Mouse (Mus musculus) spleen, adult 12 weeks (tissue): ENCODE data around the gene Cd93.

ENCODE experiments used
- DNase-seq: peaks from one replicate; pipeline ENCODE4 v3.0.0; 2022; ENCODE audit warnings: low spot score

Gene Cd93

GRCm38 (mm10) chr2:148443249-148443958 lies at the start of gene Cd93:
Cd93 (minus strand) TSS chr2:148443563.
- DNase-seq: no peak

GRCm38 (mm10) chr2:148492108-148492507 lies 48.7 kb upstream of the Cd93 start:
- DNase-seq: no peak

DNA sequence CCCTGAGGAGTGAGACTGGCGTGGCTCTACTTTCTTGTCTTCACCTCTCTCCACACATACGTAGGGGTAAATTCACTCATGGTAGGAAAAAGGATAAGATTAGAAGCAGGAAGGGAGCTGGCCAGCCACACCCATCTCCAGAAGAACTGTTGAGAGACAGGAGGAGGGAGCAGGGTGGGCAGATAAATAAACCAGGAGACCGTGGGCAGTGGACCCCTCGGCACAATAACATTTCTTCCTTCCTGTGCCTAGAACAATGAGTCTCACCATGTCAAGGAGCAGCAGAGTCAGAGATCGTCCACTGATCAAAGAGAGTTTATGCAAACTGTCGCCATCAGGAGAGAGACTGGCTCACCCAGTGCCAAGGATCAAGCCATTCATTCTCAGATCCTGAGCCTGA lies 46.8 kb upstream of the Cd93 start:
- DNase-seq: no peak

DNA sequence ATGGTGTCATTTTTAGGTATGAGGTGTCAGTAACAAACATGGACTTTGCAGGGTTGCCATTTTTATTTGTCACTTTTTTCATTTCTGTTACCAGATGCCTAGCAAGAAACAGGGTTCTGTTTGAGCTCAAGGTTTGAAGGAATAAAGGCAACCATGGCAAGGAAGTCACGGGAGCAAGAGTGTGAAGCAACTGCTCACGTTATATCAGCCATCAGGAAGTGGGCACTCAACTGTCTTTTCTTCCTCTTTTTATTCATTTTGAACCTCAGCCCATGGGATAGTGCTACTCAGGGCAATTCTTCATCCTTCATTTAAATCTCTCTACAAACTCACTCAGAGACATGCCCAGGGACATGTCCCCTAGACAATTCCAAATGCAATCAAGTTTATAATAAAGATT lies 45.5 kb upstream of the Cd93 start:
- no peak for DNase-seq

GRCm38 (mm10) chr2:148485576-148485975 lies 42.2 kb upstream of the Cd93 start:
- DNase-seq: no peak

DNA sequence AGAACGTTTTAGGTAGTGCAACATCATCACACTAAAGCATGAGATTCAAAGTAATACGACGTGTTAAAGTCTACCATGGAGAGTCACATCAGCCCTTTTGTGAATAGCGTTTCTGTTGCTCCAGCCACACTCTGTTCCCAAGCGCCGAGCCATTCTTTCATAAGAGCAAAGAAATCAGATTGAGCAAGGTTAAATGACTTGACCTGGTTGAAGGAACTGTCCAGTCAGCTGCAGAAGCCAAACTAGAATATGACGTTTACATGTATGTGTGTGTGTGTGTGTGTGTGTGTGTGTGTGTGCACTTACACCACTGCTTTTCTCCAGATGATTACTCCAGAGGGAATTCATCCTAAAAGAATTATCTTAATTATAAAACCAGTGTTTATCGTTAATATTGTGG lies 37.0 kb upstream of the Cd93 start:
- DNase-seq: no peak

DNA sequence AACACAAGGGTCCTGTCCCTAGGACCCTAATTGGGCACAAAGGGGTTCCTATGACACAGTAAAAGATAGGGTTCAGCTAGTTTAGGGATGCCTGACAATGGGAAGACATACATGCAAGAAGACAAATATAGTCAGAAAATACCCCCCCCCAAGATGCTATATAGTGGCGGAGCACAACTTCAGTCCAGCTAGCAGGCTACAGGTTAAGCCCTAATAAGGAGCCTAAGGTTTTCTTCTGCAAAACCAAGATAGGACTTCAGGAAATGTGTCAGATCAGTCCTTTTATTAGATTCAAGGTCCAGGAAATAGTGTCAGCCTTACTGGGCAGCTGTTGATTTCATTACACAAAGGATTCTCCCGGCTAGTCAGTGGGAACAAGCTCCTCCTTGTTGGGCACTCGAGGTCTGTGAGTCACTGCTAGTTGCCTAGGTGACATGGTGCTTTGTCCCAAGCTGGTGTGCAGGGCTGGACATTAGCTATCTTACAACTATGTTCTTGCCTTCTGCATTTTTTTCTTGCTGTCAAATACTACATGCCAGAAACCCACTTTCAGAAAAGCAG lies 34.9 kb upstream of the Cd93 start:
- DNase-seq: no peak

DNA sequence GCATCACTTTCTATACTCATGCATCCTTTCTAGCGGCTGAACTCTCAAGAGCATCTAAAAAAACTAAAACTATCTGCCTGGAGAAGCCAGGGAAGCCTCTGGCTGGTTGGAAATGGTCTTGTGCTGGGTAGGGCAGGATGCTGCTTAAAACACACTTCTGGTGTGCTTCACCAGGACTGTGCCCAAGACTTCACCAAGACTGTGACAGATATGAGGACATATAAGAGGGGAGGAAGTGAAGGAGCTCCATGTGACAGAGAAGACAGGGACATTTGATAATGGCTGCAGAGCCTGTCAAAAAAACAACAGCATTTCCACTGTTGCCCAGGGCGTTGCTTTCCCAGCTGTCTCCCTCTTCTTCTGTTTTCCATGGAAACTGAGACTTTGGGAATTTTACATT lies 34.0 kb upstream of the Cd93 start:
- DNase-seq: no peak

GRCm38 (mm10) chr2:148476576-148476975 lies 33.2 kb upstream of the Cd93 start:
- no peak for DNase-seq

DNA sequence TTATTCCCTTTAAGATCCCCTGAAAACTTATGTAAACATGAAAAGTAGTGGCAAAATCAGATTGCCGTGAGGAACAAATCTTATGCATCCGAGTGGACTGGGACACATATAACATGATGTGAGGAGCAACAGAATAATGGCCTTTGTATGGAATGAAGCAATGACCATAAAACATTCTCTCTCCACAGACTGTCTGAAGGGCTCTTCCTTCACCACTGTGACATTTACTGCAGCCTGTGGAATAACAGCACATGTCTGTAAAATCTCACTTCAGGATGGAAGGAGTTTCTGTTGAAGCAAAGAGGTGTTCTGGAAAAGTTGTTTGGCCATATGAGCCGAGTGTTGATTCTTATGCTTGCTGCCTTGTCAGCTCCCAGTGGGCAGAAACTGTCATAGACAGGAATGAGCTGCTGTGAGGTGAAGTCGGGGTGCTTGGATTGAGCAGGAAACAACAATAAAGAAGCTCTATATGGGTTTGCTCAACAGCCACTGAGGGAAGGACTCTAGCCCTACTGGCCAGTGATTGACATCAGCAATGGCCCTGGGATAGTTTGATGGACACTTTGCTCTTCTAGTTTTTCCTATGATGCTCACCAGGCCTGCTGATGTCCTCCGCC lies 32.6 kb upstream of the Cd93 start:
- no peak for DNase-seq

DNA sequence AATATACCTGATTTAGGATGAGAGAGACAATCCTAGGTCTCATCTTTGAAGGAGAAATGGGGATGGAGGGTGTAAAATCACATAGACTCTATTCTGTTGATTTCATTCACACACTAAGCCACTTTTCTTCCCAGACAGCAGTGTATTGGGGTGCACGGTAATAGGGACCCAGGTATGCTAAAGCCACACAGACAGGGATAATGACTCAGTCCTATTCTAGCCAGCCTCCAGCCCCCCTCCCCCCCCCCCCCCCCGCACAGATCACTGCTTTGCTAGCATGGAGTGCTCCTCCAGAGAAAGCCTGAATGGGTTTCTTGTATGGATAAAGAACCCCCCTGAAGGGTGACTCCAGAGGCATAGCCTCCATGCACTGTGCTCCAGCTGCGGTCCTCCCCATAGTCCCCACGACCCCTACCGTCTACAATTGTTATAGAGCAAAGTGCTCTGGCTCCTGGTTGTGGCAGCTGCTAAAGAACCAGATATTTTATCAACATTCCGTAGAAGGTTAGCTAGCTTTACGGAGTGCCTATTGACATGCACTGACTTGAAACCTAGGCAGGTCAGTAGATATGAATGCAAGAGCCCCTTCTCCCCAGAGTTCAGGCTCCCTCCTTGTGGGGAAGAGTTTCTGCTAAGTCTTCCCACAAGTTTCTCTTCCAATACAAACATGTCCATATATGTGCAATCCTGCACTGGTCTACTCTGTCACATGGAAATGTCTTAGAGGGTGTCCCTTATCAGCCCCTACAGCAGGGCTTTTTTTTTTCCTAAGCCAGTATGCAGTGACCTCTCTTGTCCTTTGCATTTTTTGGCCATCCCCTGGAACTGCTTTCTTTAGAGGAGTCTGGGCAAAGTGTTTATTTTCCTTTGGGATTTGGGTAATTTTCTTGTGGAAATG lies 26.2 kb upstream of the Cd93 start:
- no peak for DNase-seq

DNA sequence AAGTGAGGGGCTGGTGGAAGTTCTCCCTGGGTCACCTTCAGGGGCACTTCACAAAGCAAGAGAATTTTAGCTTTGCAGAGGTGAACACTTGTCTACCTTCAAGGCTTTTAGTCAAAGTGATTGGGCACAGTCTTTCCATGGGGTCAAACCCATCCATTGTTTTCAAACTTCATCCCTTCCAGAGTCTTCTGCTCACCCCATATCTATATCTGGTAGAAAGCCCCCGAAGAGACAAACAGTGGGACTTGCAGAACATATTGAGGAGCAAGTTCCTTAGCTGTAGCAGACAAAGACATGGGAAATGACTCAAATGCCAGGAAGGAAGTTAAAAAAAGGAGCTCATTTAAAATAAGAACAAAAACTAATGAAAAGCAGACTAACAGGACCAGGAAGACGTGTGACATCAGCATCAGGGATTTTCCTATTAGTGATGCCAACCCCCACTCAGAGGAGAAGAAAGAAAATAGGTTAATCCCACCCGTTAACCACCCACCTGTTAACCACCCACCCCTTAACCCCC lies 24.6 kb upstream of the Cd93 start:
- DNase-seq: no peak

- no peak for DNase-seq
These were observed 12.0 kb upstream of the Cd93 start for GRCm38 (mm10) chr2:148455341-148455740.

- DNase-seq: no peak
These were observed 10.7 kb upstream of the Cd93 start for GRCm38 (mm10) chr2:148454014-148454542.

- DNase-seq: no peak
These were observed 9.7 kb upstream of the Cd93 start for GRCm38 (mm10) chr2:148453061-148453460.

GRCm38 (mm10) chr2:148451498-148451897 lies 8.1 kb upstream of the Cd93 start:
- DNase-seq: no peak

- DNase-seq: no peak
These were observed 7.3 kb upstream of the Cd93 start for GRCm38 (mm10) chr2:148450616-148451015.

DNA sequence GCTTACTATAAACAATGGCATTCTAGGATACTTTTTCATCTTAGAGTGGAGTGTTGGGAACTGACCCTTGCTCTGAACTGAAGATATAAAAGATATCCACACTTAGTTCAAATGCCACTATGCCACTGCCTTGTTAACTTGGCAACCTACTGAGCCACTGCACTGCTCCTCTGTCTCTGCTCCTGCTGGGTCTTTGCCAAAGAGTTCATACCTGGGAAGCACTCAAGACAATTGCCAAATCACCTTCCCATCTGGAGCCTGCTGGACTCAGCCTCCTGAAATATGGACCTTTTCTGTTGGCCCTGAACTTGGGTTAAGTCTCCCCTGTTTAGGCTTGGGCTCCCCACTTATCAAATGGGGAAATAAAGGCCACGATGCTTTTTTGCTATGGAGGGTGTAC lies 6.3 kb upstream of the Cd93 start:
- DNase-seq: no peak

DNA sequence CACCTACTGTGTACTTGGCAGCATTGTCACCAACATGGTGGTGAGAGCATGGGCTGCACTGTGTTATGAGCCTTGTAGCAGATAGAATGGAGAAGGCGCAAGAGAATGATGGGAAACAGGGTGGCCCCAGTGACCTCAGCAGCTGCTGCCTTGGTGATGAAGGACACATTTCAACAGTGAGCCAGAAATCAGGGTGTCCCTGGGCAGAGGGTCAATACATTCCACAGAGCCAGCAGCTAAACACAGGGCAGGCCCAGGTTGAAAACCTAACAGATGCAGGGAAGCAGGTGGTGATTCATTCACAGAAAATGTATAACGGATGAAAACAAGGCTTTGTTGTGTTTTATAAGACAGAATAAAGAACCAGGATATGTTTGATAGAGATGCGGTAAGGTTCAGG lies 3.1 kb upstream of the Cd93 start:
- DNase-seq: no peak

DNA sequence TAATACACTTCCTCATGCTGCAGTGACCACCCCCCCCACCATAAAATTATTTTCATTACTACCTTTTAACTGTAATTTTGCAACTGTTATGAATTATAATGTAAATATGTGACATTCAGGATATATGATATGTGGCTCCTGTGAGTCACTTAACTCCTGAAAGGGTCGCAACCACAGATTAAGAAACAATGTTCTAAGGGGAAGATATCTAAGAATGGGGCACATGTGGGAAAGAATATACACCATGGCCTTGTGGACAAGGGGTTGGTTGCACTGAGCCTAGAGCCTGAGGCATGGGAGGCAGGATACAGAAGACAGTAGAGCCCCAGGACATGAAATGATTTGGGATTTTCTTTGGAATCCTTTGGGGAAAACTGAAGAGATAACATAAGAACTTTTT lies 2.3 kb upstream of the Cd93 start:
- no peak for DNase-seq

DNA sequence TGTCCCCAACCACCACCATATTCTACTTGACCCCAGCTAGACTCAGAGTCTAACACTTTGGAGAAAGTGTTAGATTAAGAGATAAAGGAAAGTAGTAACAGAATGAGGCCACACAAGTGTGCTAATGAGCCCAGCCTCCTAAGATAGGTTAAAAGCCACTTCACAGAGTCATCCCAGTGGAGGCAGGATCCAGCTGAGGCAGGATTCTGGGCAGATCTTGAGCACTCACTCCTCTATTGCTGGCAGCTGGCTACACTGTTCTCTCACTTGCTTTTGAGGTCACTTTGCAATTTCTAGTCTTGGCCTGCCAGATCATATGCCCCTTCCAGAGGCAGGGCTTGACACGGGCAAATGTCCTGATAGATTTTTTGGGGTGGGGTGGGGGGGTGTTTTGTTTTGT lies 1.1 kb upstream of the Cd93 start:
- DNase-seq: no peak

- no peak for DNase-seq
These were observed 653 bp downstream of the Cd93 start for GRCm38 (mm10) chr2:148442710-148443109.
